Mouse (Mus musculus): ENCODE results near the gene Tex14.

GRCm38 (mm10) chr11:87446159-87446558, 41.3 kb downstream of the Tex14 start:
- TF ChIP-seq CTCF (IDR thresholded peaks at IDR 0.05) (no peak), POLR2A (IDR thresholded peaks at IDR 0.05; ENCODE audit: insufficient read depth, low read depth, low read length) (no peak), EP300 (IDR thresholded peaks at IDR 0.05; ENCODE audit: insufficient read depth, low read depth, low read length) (no peak)

All from heart, adult 2 months (tissue).